Mouse (Mus musculus): ENCODE data around the gene Wdr63. TPM values are rescaled to one million over a fixed set of nuclear protein-coding genes. Genes with fewer than 3 reads are reported as not detected.
"Not testable (repeated sequence)": the region's sequence is repeated elsewhere in the genome, so short reads cannot be mapped to it uniquely, and the experiment has no call there.

Wdr63 gene
- total RNA-seq, 2 experiments from 2014 or later = not detected

DNA sequence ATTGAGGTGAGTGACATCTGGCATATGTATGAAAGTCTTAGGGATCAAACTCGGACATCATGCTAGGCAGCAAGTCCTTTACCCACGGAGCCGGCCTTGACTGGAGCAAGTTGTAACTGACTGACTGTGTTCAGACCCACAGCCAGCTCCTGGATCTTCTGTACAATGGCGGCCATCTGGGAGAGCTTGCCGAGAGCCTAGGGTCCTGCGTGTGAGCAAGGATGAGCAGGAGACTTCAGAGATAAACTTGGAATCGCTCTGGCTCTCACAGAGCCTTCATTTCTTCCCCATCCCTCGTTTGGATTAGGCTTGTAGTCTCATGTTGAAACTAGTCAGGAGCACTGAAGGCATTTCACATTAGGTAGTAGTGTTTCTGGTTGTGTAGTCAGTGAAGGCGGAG lies 85.7 kb downstream of the Wdr63 start:
- no peak for DNase-seq
- intact Hi-C loops (cut with DNase I) = no loop called here

GRCm38 (mm10) chr3:146017521-146017920 lies 90.4 kb downstream of the Wdr63 start:
- no peak for DNase-seq
- intact Hi-C loops (cut with DNase I) = no loop called here

- DNase-seq = no peak
- intact Hi-C loops (cut with DNase I) = no loop called here
These were observed 91.0 kb downstream of the Wdr63 start for GRCm38 (mm10) chr3:146016979-146017378.

DNA sequence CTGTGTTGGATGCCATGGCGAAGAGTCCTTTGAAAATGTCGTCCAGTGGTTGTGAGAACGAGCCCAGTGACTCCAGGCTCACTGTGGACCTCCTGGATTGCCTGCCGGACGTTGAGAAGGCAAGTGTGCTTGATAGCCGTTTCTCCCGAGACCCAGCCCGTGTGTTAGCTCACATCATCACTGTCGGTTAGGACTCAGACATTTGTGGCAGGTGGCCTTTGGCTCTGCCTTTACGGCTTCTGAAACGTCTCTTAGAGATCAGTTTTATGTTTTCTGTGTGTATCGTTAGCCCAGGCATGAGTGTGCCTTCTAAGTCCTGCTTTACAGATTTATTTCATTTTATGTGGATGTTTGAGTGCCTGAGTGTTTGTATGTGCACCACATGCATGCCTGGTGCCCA lies 93.6 kb downstream of the Wdr63 start:
- DNase-seq = no peak
- intact Hi-C loops (cut with DNase I) = no loop called here

DNA sequence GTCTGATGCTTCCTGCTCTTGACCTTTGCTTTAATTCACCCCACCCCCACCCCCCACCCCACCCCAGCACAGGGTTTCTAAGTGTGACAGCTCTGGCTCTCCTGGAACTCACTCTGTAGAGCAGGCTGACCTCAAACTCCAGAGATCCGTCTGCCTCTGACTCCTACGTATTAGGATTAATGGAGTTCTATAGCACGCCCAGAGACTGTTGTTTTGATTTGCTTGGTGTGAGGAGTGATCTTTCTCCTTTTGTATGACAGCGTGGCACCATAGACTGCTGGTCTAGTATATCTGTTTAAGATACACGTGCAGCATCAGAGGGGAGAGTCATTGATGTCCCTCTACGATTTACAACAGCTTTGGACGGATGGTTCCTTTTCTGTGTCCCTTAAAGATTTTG lies 94.4 kb downstream of the Wdr63 start:
- intact Hi-C loops (cut with DNase I) = no loop called here
- DNase-seq = no peak

GRCm38 (mm10) chr3:146011544-146012218 lies 96.2 kb downstream of the Wdr63 start:
- no peak for DNase-seq
- intact Hi-C loops (cut with DNase I) = no loop called here

GRCm38 (mm10) chr3:146010751-146011150 lies 97.2 kb downstream of the Wdr63 start:
- intact Hi-C loops (cut with DNase I) = no loop called here
- no peak for DNase-seq

- intact Hi-C loops (cut with DNase I) = no loop called here
- DNase-seq = no peak
These were observed 97.9 kb downstream of the Wdr63 start for GRCm38 (mm10) chr3:146009859-146010645.

DNA sequence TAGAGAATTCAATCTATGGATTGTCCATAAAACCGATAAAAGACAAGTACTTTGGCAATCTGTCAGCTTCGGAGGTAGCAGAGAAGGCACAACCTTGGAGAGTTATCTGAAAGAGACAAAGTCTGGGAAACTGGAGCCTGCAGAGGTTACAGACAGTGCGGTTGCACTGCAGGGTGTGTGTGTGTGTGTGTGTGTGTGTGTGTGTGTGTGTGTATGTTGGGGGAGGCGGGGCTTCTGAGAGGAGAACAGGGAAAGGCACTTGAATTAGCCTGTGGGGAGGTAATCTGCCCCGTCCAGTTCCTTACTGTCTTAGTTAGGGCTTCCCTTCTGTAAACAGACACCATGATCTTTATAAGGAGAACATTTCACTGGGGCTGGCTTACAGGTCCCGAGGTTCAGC lies 100.1 kb downstream of the Wdr63 start:
- DNase-seq = no peak
- intact Hi-C loops (cut with DNase I) = no loop called here

DNA sequence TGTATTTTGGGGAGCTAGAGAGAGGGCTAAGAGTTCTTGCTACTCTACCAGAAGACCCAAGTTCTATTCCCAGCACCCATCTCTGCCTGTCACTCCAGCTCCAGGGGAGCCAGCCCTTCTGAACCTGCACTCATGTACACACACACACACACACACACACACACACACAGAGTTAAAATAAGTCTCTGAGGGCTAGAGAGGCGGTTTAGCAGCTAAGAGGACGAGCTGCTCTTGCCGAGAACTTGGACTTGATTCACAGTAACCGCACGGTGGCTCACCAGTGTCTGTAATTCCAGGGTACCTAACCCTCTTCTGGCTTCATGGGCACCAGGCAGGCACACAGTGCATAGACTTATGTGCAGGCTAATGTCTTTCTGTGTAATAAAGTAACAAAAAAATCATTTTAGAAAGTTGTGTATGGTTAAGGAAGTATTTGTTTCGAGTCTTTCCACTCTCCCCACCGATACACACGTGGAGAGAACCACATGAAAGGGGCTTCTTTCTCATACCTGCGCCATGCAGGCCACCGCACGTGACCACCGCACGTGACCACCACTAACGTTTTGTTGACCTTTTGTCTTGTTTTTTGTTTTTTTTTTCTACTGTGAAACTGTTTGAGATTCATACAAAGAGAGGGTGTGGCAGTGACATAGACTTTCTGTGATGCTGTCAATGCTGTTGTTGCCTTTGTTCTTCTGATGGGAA lies 103.4 kb downstream of the Wdr63 start:
- intact Hi-C loops (cut with DNase I) = loop anchor here (5.0 kb wide), 1 partner anchor 42 kb away; no protein-coding TSS in a partner anchor
- no peak for DNase-seq

- intact Hi-C loops (cut with DNase I); DNase-seq: not testable (repeated sequence)
These were observed 111.4 kb downstream of the Wdr63 start for GRCm38 (mm10) chr3:145996539-145996938.

- intact Hi-C loops (cut with DNase I) = no loop called here
- DNase-seq = peak in 1 of 2 experiments; percentile 38
These were observed 112.4 kb downstream of the Wdr63 start for GRCm38 (mm10) chr3:145995489-145995888.

- intact Hi-C loops (cut with DNase I) = no loop called here
- no peak for DNase-seq
These were observed 114.3 kb downstream of the Wdr63 start for GRCm38 (mm10) chr3:145993481-145994201.

GRCm38 (mm10) chr3:145992796-145993195 lies 115.1 kb downstream of the Wdr63 start:
- DNase-seq = peak; percentile 40 to 65
- intact Hi-C loops (cut with DNase I) = no loop called here

GRCm38 (mm10) chr3:145991976-145992730 lies 115.8 kb downstream of the Wdr63 start:
- DNase-seq = no peak
- intact Hi-C loops (cut with DNase I) = no loop called here

- DNase-seq = no peak
- intact Hi-C loops (cut with DNase I) = no loop called here
These were observed 116.8 kb downstream of the Wdr63 start for GRCm38 (mm10) chr3:145991130-145991529.
